In genomic region chr1:36558031-36558993, GRCm38 (mm10) we compare ENCODE assay signal across 7 mouse cellular contexts. TPM values are rescaled to one million over a fixed set of nuclear protein-coding genes. Genes with fewer than 3 reads are reported as not detected.
A peak's percentile ranks its signal among the peaks of the same experiment; 100 is the strongest.
DNase-seq lines count a peak whose midpoint lies in the region; ATAC-seq lines count a peak whose summit lies in the region.

Gene Sema4c, minus strand, starts transcription at chr1:36558349.

- H3K27me3 ChIP-seq in hindbrain, embryonic 15.5 days, result no peaks in the 10 kb centered on the region

- intact Hi-C loops in left cerebral cortex, postnatal 10 days (cut with DNase I), result loop anchor here (5.0 kb wide), 2 partner anchors 59 to 79 kb away; no protein-coding TSS in a partner anchor

- H3K27ac ChIP-seq in hindbrain, embryonic 15.5 days (replicated peaks), result peak within 1 kb of the TSS; percentile 99

- DNase-seq in R1 (ENCODE audit: low read depth, low spot score), result peak; percentile 85
- peak; percentile 77 for DNase-seq in cerebellum, adult 9-11 months
- DNase-seq in frontal cortex, postnatal 25 days (ENCODE audit: low spot score in 2 of 2), result peak; percentile 49 to 50
- peak; percentile 62 to 90 for DNase-seq in left cerebral cortex, postnatal 10 days (ENCODE audit: extremely low spot score in 1 of 2, low spot score in 2 of 2)
- DNase-seq in right cerebral cortex, postnatal 36 days (ENCODE audit: low spot score in 2 of 2), result peak; percentile 53 to 66

- peak within 1 kb of the TSS; percentile 78 for H3K4me3 ChIP-seq in hindbrain, embryonic 15.5 days

- ATAC-seq in hindbrain, embryonic 15.5 days (ENCODE audit: low FRiP score, low read depth), result peak; percentile 68
- ATAC-seq in megakaryocyte progenitor cell, adult 5-6 weeks (replicated peaks; ENCODE audit: poor library complexity), result 0 out of 2 replicates have a peak, but pooled peaks have one; percentile 9

- H3K9me3 ChIP-seq in hindbrain, embryonic 15.5 days, result no peaks in the 10 kb centered on the region

- peaks cover 38% of the 10 kb centered on the region for H3K4me1 ChIP-seq in hindbrain, embryonic 15.5 days (replicated peaks)

- under 1% methylated on average over 69 of the region's 69 CpGs for whole genome bisulfite sequencing in hindbrain, embryonic 15.5 days

- H3K4me2 ChIP-seq in hindbrain, embryonic 15.5 days, result peak within 1 kb of the TSS; percentile 79

- H3K9ac ChIP-seq in hindbrain, embryonic 15.5 days, result peak within 1 kb of the TSS; percentile 99

- H3K36me3 ChIP-seq in hindbrain, embryonic 15.5 days, result peaks cover 12% of the 10 kb centered on the region

RNA-seq across cellular contexts. Expression of gene Sema4c, which starts in this region (rescaled TPM):
- 26.2 and 26.8 TPM in 2 replicates for polyA plus RNA-seq in hindbrain, embryonic 15.5 days (2015; fragmentation: Nextera tagmentation; extraction: Ambion mirVana)
- 10 to 100 TPM; 20.9 to 27.4 TPM for total RNA-seq in left cerebral cortex, postnatal 10 days (2021)
- 0.42 and 0.66 TPM in 2 replicates for total RNA-seq in megakaryocyte progenitor cell, adult 5-6 weeks (2015)
- 0.64 and 1.00 TPM in 2 replicates for total RNA-seq in megakaryocyte progenitor cell, adult 5-6 weeks (2017)

Comparison
In these comparisons a context has a peak if more than half of its experiments do, and no peak if none do; other contexts are left out.
1. Peak in every context shown above with its lines: DNase-seq, ATAC-seq, H3K4me3 ChIP-seq and H3K27ac ChIP-seq.
2. RNA of gene Sema4c (total RNA-seq): 20.9 to 27.4 TPM in left cerebral cortex, postnatal 10 days; 0.42 to 1.00 TPM in megakaryocyte progenitor cell, adult 5-6 weeks; every median in the first group is over 10 times any median in the second.
3. Peak in ATAC-seq in megakaryocyte progenitor cell, adult 5-6 weeks; RNA of the gene not detected or under 1 TPM.